Mouse (Mus musculus) intestine, postnatal 0 days (tissue): ENCODE results near the gene Phkg1. TPM values are rescaled to one million over a fixed set of nuclear protein-coding genes. Genes with fewer than 3 reads are reported as not detected.

Experiments used
- ATAC-seq: fragments of 200-750 bp; cut with Nextera tagmentation; 2 replicates; pipeline ENCODE4 v1.8.0; 2017; ENCODE audit warnings: mild to moderate bottlenecking, moderate TSS enrichment, moderate library complexity
- H3K27ac ChIP-seq: fragments of 300-500 bp; sonication (generic); 2 replicates; pipeline ENCODE4 v1.5.1; 2014; ENCODE audit warnings: mild to moderate bottlenecking, low read depth, low read length, moderate library complexity
- H3K27me3 ChIP-seq: fragments of 300-500 bp; sonication (generic); replicated peaks from 2 replicates; pipeline ENCODE4 v1.6.1; 2014; ENCODE audit warnings: low read length, mixed read lengths; ENCODE audit not compliant: control insufficient read depth, insufficient read depth
- H3K36me3 ChIP-seq: fragments of 300-500 bp; sonication (generic); 2 replicates; pipeline ENCODE4 v1.6.1; 2014; ENCODE audit warnings: mild to moderate bottlenecking, moderate library complexity; ENCODE audit not compliant: control insufficient read depth, insufficient read depth
- H3K4me1 ChIP-seq: fragments of 300-500 bp; sonication (generic); replicated peaks from 2 replicates; pipeline ENCODE4 v1.6.1; 2014; ENCODE audit warnings: antibody characterized with exemption, low read length, mixed read lengths; ENCODE audit not compliant: control insufficient read depth, insufficient read depth
- H3K4me2 ChIP-seq: fragments of 300-500 bp; sonication (generic); replicated peaks from 2 replicates; pipeline ENCODE4 v1.6.1; 2014; ENCODE audit warnings: low read depth, mild to moderate bottlenecking, moderate library complexity
- H3K4me3 ChIP-seq: fragments of 300-500 bp; sonication (generic); 2 replicates; pipeline ENCODE4 v1.5.1; 2014; ENCODE audit warnings: low read depth, low read length
- H3K9ac ChIP-seq: fragments of 300-500 bp; sonication (generic); 2 replicates; pipeline ENCODE4 v1.6.1; 2014; ENCODE audit warnings: mild to moderate bottlenecking, low read depth, low read length
- H3K9me3 ChIP-seq: fragments of 300-500 bp; sonication (generic); 2 replicates; pipeline ENCODE4 v1.6.1; 2016; ENCODE audit warnings: mixed run types; ENCODE audit not compliant: control insufficient read depth
- CTCF ChIP-seq: sonication (generic); IDR thresholded peaks from 2 replicates; pipeline ENCODE4 v1.5.1; 2016; ENCODE audit warnings: low read depth, mild to moderate bottlenecking, control low read depth, antibody characterized with exemption, moderate library complexity
- WGBS: fragments of 180-500 bp; shearing (Covaris S2); extraction: QIAGEN DNeasy Blood & Tissue Kit; methylation state at CpG from one replicate; pipeline ENCODE4 v1.1.7; 2014; 5-methylcytosine and 5-hydroxymethylcytosine counted together
- polyA plus RNA-seq: library from polyadenylated mRNA; unstranded; fragments of >200 nt; fragmentation: Nextera tagmentation; extraction: Ambion mirVana; gene quantifications from 2 replicates; pipeline ENCODE4 v1.2.1, GENCODE M21; 2015

Gene Phkg1
- polyA plus RNA-seq, 1 experiment from 2014 or later, result not detected

DNA sequence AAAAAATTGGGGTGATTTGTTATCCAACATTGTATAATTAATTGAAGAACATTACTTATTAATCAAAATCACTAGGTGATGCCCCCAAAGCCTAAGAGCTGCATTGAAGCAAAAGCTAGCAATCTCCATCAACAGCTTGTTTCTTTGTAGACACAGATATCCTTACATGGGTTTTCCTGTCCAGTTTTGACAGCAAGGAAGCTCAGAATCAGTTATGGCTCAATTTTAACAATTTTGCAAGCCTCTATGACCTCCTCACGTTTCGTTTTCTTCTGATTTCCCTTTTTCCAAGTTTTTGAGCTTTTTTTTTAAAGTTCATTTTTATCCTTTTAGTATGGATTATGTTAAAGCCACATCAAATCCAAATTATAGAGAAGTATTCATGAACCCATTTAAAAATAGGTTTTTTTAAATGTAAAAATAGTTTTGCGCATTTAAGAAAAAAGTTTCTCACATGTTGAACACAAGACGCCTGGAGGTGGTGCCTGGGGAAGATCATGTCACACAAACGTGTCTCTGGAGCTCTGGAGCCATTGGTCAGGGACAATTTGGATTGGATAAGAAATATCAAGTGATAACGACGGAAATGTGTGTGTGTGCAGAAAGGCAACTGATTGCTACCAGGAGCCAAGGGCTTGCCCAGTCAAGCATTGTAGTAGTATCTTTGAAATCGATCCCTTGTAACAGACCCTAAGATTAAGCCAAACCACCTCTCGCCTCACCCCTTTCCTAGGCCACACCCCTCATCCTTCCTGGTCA lies 42.6 kb upstream of the Phkg1 start:
- 3% methylated on average over 9 of the region's 9 CpGs for WGBS
- H3K27me3 ChIP-seq, result no peaks in the 10 kb centered on the region
- no peak for TF ChIP-seq CTCF
- H3K4me3 ChIP-seq, result peak overlapping the region; percentile 88
- peak overlapping the region; percentile 57 for H3K4me2 ChIP-seq
- H3K9ac ChIP-seq, result no peak overlapping the region
- peak; percentile 5 for ATAC-seq
- no peaks in the 10 kb centered on the region for H3K4me1 ChIP-seq
- no peak overlapping the region for H3K27ac ChIP-seq
- 0 out of 2 replicates have a peak, but pooled peaks cover 7% of the 10 kb centered on the region for H3K36me3 ChIP-seq
- H3K9me3 ChIP-seq, result no peaks in the 10 kb centered on the region

DNA sequence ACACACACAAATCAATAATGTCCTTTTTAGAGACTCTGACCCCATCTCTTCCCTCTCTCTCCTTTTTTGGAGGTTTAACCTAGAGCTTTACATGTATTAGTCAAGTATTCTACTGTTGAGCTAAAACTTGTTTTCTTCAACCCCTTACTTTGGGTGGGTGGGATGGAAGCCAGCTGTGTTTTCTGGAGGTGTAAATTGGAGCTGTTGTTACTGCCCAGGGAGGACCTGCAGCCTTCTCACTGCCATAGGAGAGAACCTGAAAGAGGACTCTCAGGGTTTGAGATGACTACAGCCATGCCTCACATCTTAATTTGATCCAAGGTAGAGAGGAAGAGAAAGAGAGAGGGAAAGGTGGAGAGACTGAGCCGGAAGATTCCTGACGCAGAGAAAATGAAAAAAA lies 41.9 kb upstream of the Phkg1 start:
- H3K4me3 ChIP-seq, result no peak overlapping the region
- H3K9me3 ChIP-seq, result no peaks in the 10 kb centered on the region
- no peak for ATAC-seq
- 59% methylated on average over 2 of the region's 2 CpGs for WGBS
- no peaks in the 10 kb centered on the region for H3K27me3 ChIP-seq
- no peak overlapping the region for H3K9ac ChIP-seq
- TF ChIP-seq CTCF, result no peak
- H3K4me2 ChIP-seq, result no peak overlapping the region; the same call in 1 of the 2 replicates
- no peaks in the 10 kb centered on the region for H3K4me1 ChIP-seq
- H3K36me3 ChIP-seq, result 0 out of 2 replicates have a peak, but pooled peaks cover 3% of the 10 kb centered on the region
- H3K27ac ChIP-seq, result no peak overlapping the region

- no peak for ATAC-seq
- 58% methylated on average over 4 of the region's 4 CpGs for WGBS
- Histone ChIP-seq H3K27ac (no peak overlapping the region), H3K9ac (no peak overlapping the region), H3K4me1 (no peaks in the 10 kb centered on the region), H3K36me3 (no peaks in the 10 kb centered on the region), H3K4me3 (no peak overlapping the region), H3K4me2 (no peak overlapping the region), H3K27me3 (no peaks in the 10 kb centered on the region), H3K9me3 (no peaks in the 10 kb centered on the region)
- no peak for TF ChIP-seq CTCF
Observed at GRCm38 (mm10) chr5:129936941-129937340, 38.6 kb upstream of the Phkg1 start.

DNA sequence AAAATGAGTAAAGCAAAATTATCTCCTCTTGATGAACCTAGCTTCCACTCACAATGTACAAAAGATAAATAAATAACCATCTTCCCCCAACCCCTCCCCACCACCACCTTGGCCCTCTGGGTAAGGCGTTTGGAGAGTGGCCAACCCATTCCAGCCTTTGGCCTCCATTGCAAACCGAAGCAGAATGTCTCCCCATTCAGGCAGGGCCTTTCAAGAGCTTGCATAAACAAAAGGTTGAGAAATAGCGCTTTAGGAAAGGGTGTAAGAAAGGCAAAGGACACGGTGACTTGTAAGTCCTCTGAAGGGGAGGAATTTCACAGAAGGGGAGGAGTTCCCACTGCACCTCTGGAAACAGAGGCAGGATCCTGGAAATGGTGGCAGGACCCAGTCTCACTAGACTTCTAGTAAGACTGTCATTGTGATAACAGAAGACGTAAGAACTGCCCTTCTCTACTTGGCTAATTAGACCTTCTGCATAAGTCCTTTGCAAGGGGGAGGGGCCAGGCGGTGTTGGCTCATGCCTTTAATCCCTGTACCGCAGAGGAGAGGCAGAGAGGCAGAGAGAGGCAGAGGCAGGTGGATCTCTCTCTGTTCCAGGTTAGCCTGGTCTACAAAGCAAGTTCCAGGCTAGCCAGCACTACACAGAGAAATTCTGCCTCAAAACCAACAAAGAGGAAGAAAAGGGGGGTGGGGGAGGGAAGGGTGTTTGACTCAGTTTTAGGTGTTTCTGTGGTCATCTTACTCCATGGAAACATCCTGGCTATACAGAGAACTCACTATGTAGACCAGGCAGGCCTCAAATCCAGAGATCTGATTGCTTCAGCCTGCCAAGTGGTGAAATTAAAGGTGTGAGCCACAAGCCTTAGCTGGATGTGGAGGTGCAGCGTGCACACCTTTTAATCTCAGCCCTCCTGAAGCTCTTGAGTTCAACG lies 31.8 kb upstream of the Phkg1 start:
- H3K4me1 ChIP-seq, result no peaks in the 10 kb centered on the region
- no peaks in the 10 kb centered on the region for H3K9me3 ChIP-seq
- no peak overlapping the region; the same call in 1 of the 2 replicates for H3K27ac ChIP-seq
- TF ChIP-seq CTCF, result no peak
- no peaks in the 10 kb centered on the region for H3K27me3 ChIP-seq
- peak; percentile 5; the same call in 1 of the 2 replicates for ATAC-seq
- no peak overlapping the region for H3K4me2 ChIP-seq
- H3K4me3 ChIP-seq, result no peak overlapping the region
- no peaks in the 10 kb centered on the region for H3K36me3 ChIP-seq
- no peak overlapping the region for H3K9ac ChIP-seq
- 40% methylated on average over 9 of the region's 9 CpGs for WGBS

GRCm38 (mm10) chr5:129925933-129926332 lies 27.6 kb upstream of the Phkg1 start:
- no peak overlapping the region for H3K4me2 ChIP-seq
- 43% methylated on average over 5 of the region's 5 CpGs for WGBS
- no peak for TF ChIP-seq CTCF
- no peaks in the 10 kb centered on the region for H3K36me3 ChIP-seq
- no peaks in the 10 kb centered on the region for H3K9me3 ChIP-seq
- no peak for ATAC-seq
- no peaks in the 10 kb centered on the region for H3K4me1 ChIP-seq
- H3K27me3 ChIP-seq, result no peaks in the 10 kb centered on the region
- H3K4me3 ChIP-seq, result no peak overlapping the region
- peak overlapping the region; percentile 70 for H3K27ac ChIP-seq
- H3K9ac ChIP-seq, result no peak overlapping the region

DNA sequence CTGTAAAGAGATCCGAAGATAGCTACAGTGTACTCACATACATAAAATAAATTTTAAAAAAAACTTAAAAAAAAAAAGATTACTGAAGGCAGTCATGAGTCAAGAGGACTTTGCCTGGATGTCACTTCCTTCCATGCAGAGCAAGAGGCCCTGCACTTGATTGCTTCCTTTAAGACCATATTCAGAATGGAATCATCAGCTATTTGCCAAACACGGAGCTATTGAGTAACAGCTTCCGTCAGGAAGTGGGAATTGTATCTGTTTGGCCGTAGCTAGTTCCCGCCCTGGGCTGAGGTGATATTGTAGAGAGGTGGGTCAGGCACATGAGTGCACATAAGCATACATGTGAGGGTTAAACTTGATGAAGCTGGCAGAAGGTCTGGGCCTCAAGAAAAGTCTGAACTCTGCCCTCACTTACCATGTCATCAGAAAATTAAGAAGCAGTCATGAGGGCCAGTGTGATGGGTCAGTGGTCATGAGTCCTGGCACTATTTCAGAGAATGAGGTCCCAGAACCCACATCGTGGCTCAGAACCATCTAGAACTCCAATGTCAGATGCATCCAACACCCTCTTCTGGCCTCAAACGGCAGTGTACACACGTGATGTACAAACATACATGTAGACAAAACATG lies 26.6 kb upstream of the Phkg1 start:
- Histone ChIP-seq H3K27me3 (no peaks in the 10 kb centered on the region), H3K4me3 (no peak overlapping the region), H3K36me3 (no peaks in the 10 kb centered on the region), H3K4me1 (no peaks in the 10 kb centered on the region), H3K9ac (no peak overlapping the region), H3K27ac (peak overlapping the region; percentile 66), H3K4me2 (no peak overlapping the region), H3K9me3 (no peaks in the 10 kb centered on the region)
- WGBS, result 52% methylated on average over 8 of the region's 8 CpGs
- TF ChIP-seq CTCF, result no peak
- peak; percentile 92 for ATAC-seq
